Comparison of ENCODE assay signal across 8 mouse cellular contexts in genomic region chr16:4418072-4418471, GRCm38 (mm10). TPM values are rescaled to one million over a fixed set of nuclear protein-coding genes. Genes with fewer than 3 reads are reported as not detected.
A peak's percentile ranks its signal among the peaks of the same experiment; 100 is the strongest.
DNase-seq lines count a peak whose midpoint lies in the region; ATAC-seq and TF ChIP-seq lines count a peak whose summit lies in the region.
"Had no signal": no experiment of that assay in that cellular context is flagged by ENCODE, and none has a peak within 500 bp of the region (broad histone marks: within the 10 kb centered on the region; RNA-seq: fewer than 3 reads in every experiment).

No protein-coding gene starts in this region.

- 94% methylated on average over 11 of the region's 11 CpGs for whole genome bisulfite sequencing in heart, postnatal 0 days
- 90% methylated on average over 11 of the region's 11 CpGs for WGBS in hindbrain, embryonic 14.5 days
- WGBS in midbrain, postnatal 0 days = 93% methylated on average over 11 of the region's 11 CpGs

- DNase-seq in heart, postnatal 0 days (ENCODE audit: low spot score) = no peak
- DNase-seq in heart, postnatal 36 days = no peak
- peak; percentile 44 for DNase-seq in brain, adult 2 months (ENCODE audit: low read depth, low spot score)
- no peak for DNase-seq in hindbrain, embryonic 14.5 days (ENCODE audit: low spot score)
- DNase-seq in midbrain, postnatal 0 days (ENCODE audit: low spot score) = no peak
- no peak for DNase-seq in right cerebral cortex, postnatal 14 days
- DNase-seq in ovary, adult 18-20 months (ENCODE audit: low spot score) = no peak
- DNase-seq: kidney, adult 18-20 months had no signal

- ATAC-seq in heart, postnatal 0 days (ENCODE audit: insufficient read depth, low read depth) = no peak
- ATAC-seq in hindbrain, embryonic 14.5 days (ENCODE audit: low FRiP score) = no peak
- ATAC-seq in midbrain, postnatal 0 days (ENCODE audit: low FRiP score) = no peak

- H3K27ac ChIP-seq in heart, postnatal 0 days (ENCODE audit: low read depth) = no peak overlapping the region
- H3K27ac ChIP-seq in hindbrain, embryonic 14.5 days = no peak overlapping the region
- H3K27ac ChIP-seq in midbrain, postnatal 0 days (ENCODE audit: low read depth, low read length) = no peak overlapping the region

- no peak overlapping the region for H3K9ac ChIP-seq in heart, postnatal 0 days (replicated peaks; ENCODE audit: low read depth, low read length)
- peak overlapping the region; percentile 39; the same call in 1 of the 2 replicates for H3K9ac ChIP-seq in hindbrain, embryonic 14.5 days
- no peak overlapping the region for H3K9ac ChIP-seq in midbrain, postnatal 0 days (replicated peaks; ENCODE audit: low read length, poor library complexity, severe bottlenecking)

- no peaks in the 10 kb centered on the region for H3K9me3 ChIP-seq in heart, postnatal 0 days (replicated peaks; ENCODE audit: control insufficient read depth, low read length)
- no peaks in the 10 kb centered on the region for H3K9me3 ChIP-seq in hindbrain, embryonic 14.5 days (ENCODE audit: control insufficient read depth, low read length)
- no peaks in the 10 kb centered on the region for H3K9me3 ChIP-seq in midbrain, postnatal 0 days (ENCODE audit: low read length)

- no peaks in the 10 kb centered on the region for H3K27me3 ChIP-seq in heart, postnatal 0 days (ENCODE audit: control insufficient read depth, insufficient read depth, low read length)
- H3K27me3 ChIP-seq in hindbrain, embryonic 14.5 days (ENCODE audit: control insufficient read depth, insufficient read depth, low read length) = peaks cover 6% of the 10 kb centered on the region; the same call in 1 of the 2 replicates
- H3K27me3 ChIP-seq in midbrain, postnatal 0 days (ENCODE audit: insufficient read depth, low read length) = no peaks in the 10 kb centered on the region

- intact Hi-C loops in heart, postnatal 36 days (cut with DNase I) = loop anchor here (2.0 to 10.0 kb wide), 3 partner anchors 53 to 124 kb away; partner anchors contain the start of gene Srl

- no peaks in the 10 kb centered on the region for H3K36me3 ChIP-seq in heart, postnatal 0 days (replicated peaks; ENCODE audit: control insufficient read depth, insufficient read depth, low read length)
- H3K36me3 ChIP-seq in hindbrain, embryonic 14.5 days (replicated peaks; ENCODE audit: control insufficient read depth, insufficient read depth) = no peaks in the 10 kb centered on the region; the same call in 1 of the 2 replicates
- no peaks in the 10 kb centered on the region for H3K36me3 ChIP-seq in midbrain, postnatal 0 days (ENCODE audit: insufficient read depth, low read length)

- peak overlapping the region; percentile 6; the same call in 1 of the 2 replicates for H3K4me2 ChIP-seq in heart, postnatal 0 days (ENCODE audit: low read depth, low read length)
- peak overlapping the region; percentile 97 for H3K4me2 ChIP-seq in hindbrain, embryonic 14.5 days (replicated peaks)
- H3K4me2 ChIP-seq in midbrain, postnatal 0 days (ENCODE audit: low read depth, low read length, poor library complexity, severe bottlenecking) = peak overlapping the region; percentile 95

- H3K4me3 ChIP-seq in heart, postnatal 0 days (ENCODE audit: low read depth, low read length) = no peak overlapping the region
- H3K4me3 ChIP-seq in hindbrain, embryonic 14.5 days (replicated peaks; ENCODE audit: low read length) = peak overlapping the region; percentile 85
- H3K4me3 ChIP-seq in midbrain, postnatal 0 days (ENCODE audit: low read depth, low read length) = peak overlapping the region; percentile 63

- TF ChIP-seq CTCF in heart, postnatal 0 days (IDR thresholded peaks at IDR 0.05; ENCODE audit: low read depth) = no peak
- no peak for TF ChIP-seq CTCF in midbrain, postnatal 0 days (IDR thresholded peaks at IDR 0.05)

- peaks cover 44% of the 10 kb centered on the region for H3K4me1 ChIP-seq in heart, postnatal 0 days (ENCODE audit: control insufficient read depth, insufficient read depth)
- H3K4me1 ChIP-seq in hindbrain, embryonic 14.5 days (replicated peaks; ENCODE audit: control insufficient read depth, insufficient read depth, low read length) = peaks cover 62% of the 10 kb centered on the region
- peaks cover 34% of the 10 kb centered on the region for H3K4me1 ChIP-seq in midbrain, postnatal 0 days (ENCODE audit: insufficient read depth, low read length)

- TF ChIP-seq EP300 in heart, postnatal 0 days (IDR thresholded peaks at IDR 0.05; ENCODE audit: low read depth) = no peak

RNA-seq across cellular contexts. Expression of gene Adcy9, which starts 2.2 kb away (rescaled TPM):
- 19.0 and 22.2 TPM in 2 replicates for total RNA-seq in heart, postnatal 0 days (2014; rRNA removed; ENCODE audit: low replicate concordance)
- 1.8 and 2.0 TPM in 2 replicates for polyA plus RNA-seq in heart, postnatal 0 days (2015; fragmentation: Nextera tagmentation; extraction: Ambion mirVana)
- 10 to 100 TPM; 25.5 to 25.7 TPM for total RNA-seq in heart, postnatal 36 days (2021)
- 6.3 and 7.2 TPM in 2 replicates for polyA plus RNA-seq in hindbrain, embryonic 14.5 days (2014; fragmentation: Nextera tagmentation; extraction: Ambion mirVana)
- 29.7 and 31.6 TPM in 2 replicates for total RNA-seq in midbrain, postnatal 0 days (2014; rRNA removed)
- 4.1 and 4.3 TPM in 2 replicates for polyA plus RNA-seq in midbrain, postnatal 0 days (2015; fragmentation: Nextera tagmentation; extraction: Ambion mirVana)

Comparison
In these comparisons a context has a peak if more than half of its experiments do, and no peak if none do; other contexts are left out.
1. H3K4me2 ChIP-seq: peak in every context shown above with its lines; median percentile 97 in hindbrain, embryonic 14.5 days; 95 in midbrain, postnatal 0 days; 6 in heart, postnatal 0 days.